Mouse (Mus musculus) CD4-positive helper T cell, adult 2 months (primary cell): ENCODE measurements around the gene Gm4707.
"Not testable (repeated sequence)": the region's sequence is repeated elsewhere in the genome, so short reads cannot be mapped to it uniquely, and the experiment has no call there.

Experiments
- DNase-seq: peaks from one replicate; pipeline ENCODE4 v3.0.0-alpha.2; 2012; ENCODE audit warnings: low read depth, missing footprints, low spot score

Gm4707 gene

GRCm38 (mm10) chr17:71459818-71460217 is at the start of gene Gm4707:
Gm4707 (minus strand) TSS chr17:71459918.
- no peak for DNase-seq

- DNase-seq: no peak
Measured at GRCm38 (mm10) chr17:71506832-71507231, 47.1 kb upstream of the Gm4707 start.

- DNase-seq: no peak
Measured at GRCm38 (mm10) chr17:71495784-71496183, 36.1 kb upstream of the Gm4707 start.

GRCm38 (mm10) chr17:71491332-71491686 is 31.6 kb upstream of the Gm4707 start:
- no peak for DNase-seq

GRCm38 (mm10) chr17:71490666-71491331 is 31.1 kb upstream of the Gm4707 start:
- DNase-seq: peak; percentile 85

- DNase-seq: peak; percentile 30
Measured at GRCm38 (mm10) chr17:71489703-71490461, 30.2 kb upstream of the Gm4707 start.

GRCm38 (mm10) chr17:71486231-71486851 is 26.6 kb upstream of the Gm4707 start:
- peak; percentile 86 for DNase-seq

GRCm38 (mm10) chr17:71485791-71486230 is 26.1 kb upstream of the Gm4707 start:
- peak; percentile 87 for DNase-seq

GRCm38 (mm10) chr17:71484711-71485110 is 25.0 kb upstream of the Gm4707 start:
- DNase-seq: peak; percentile 25

GRCm38 (mm10) chr17:71483418-71484060 is 23.8 kb upstream of the Gm4707 start:
- no peak for DNase-seq

GRCm38 (mm10) chr17:71479381-71479901 is 19.7 kb upstream of the Gm4707 start:
- DNase-seq: peak; percentile 68

GRCm38 (mm10) chr17:71477481-71477880 is 17.8 kb upstream of the Gm4707 start:
- DNase-seq: no peak

- DNase-seq: no peak
Measured at GRCm38 (mm10) chr17:71476346-71477020, 16.8 kb upstream of the Gm4707 start.

- peak; percentile 81 for DNase-seq
Measured at GRCm38 (mm10) chr17:71475705-71476089, 16.0 kb upstream of the Gm4707 start.

GRCm38 (mm10) chr17:71474762-71475704 is 15.3 kb upstream of the Gm4707 start, which contains the start of gene Smchd1:
Smchd1 (minus strand) TSS chr17:71475343.
- DNase-seq: peak; percentile 96

- DNase-seq: peak; percentile 48
Measured at GRCm38 (mm10) chr17:71474128-71474527, 14.4 kb upstream of the Gm4707 start.

GRCm38 (mm10) chr17:71471261-71471660 is 11.5 kb upstream of the Gm4707 start:
- no peak for DNase-seq

GRCm38 (mm10) chr17:71460312-71460711 is 594 bp upstream of the Gm4707 start:
- DNase-seq: no peak

- DNase-seq: not testable (repeated sequence)
Measured at GRCm38 (mm10) chr17:71457361-71457760, 2.4 kb downstream of the Gm4707 start.

GRCm38 (mm10) chr17:71445191-71445590 is 14.5 kb downstream of the Gm4707 start:
- no peak for DNase-seq
